Mouse (Mus musculus) brown adipose tissue, adult 24 weeks (tissue): ENCODE data around the gene Ctnnd2. TPM values are rescaled to one million over a fixed set of nuclear protein-coding genes. Genes with fewer than 3 reads are reported as not detected.

ENCODE experiments used
- H3K27ac ChIP-seq: fragments of 200-500 bp; replicated peaks from 2 replicates; pipeline ENCODE4 v1.5.1; 2012; ENCODE audit warnings: low read depth, mild to moderate bottlenecking, low read length
- H3K4me1 ChIP-seq: fragments of 200-500 bp; 2 replicates; pipeline ENCODE4 v1.6.1; 2012; ENCODE audit warnings: low read length, mixed read lengths; ENCODE audit not compliant: control insufficient read depth, insufficient read depth, insufficient read length
- H3K4me3 ChIP-seq: fragments of 200-500 bp; 2 replicates; pipeline ENCODE4 v1.5.1; 2012; ENCODE audit warnings: low read depth, mild to moderate bottlenecking, low read length, moderate library complexity; ENCODE audit not compliant: insufficient read depth
- polyA plus RNA-seq: library from polyadenylated mRNA; stranded (reverse); fragments of >200 nt; gene quantifications from 2 replicates; pipeline ENCODE4 v1.2.4, GENCODE M21; 2012; ENCODE audit not compliant: missing spikeins, insufficient read depth, insufficient read length

Ctnnd2 gene
- polyA plus RNA-seq, 1 experiment = not detected

GRCm38 (mm10) chr15:30306437-30306836, 134.0 kb downstream of the Ctnnd2 start:
- Histone ChIP-seq H3K4me3 (no peak overlapping the region), H3K4me1 (no peaks in the 10 kb centered on the region), H3K27ac (no peak overlapping the region)

DNA sequence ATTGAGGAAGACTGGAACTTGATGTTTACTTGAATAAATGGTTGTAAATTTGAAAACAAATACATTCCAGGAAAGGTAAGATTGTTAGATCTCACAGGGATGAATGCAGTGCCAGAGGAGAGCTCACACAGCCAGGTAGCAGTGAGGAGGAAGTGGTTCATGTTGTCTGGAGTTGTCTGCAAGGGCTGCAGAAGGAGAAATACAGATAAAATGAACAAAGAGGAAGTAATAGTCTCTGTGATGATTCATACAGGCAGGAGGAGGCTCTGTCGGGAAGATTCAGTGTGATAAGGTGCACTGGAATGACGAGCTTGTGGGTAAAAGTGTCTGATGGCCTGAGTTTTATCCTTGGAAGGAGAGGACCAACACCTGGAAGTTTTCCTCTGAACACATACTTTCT, 150.2 kb downstream of the Ctnnd2 start:
- Histone ChIP-seq H3K4me3 (no peak overlapping the region), H3K4me1 (no peaks in the 10 kb centered on the region), H3K27ac (no peak overlapping the region)

DNA sequence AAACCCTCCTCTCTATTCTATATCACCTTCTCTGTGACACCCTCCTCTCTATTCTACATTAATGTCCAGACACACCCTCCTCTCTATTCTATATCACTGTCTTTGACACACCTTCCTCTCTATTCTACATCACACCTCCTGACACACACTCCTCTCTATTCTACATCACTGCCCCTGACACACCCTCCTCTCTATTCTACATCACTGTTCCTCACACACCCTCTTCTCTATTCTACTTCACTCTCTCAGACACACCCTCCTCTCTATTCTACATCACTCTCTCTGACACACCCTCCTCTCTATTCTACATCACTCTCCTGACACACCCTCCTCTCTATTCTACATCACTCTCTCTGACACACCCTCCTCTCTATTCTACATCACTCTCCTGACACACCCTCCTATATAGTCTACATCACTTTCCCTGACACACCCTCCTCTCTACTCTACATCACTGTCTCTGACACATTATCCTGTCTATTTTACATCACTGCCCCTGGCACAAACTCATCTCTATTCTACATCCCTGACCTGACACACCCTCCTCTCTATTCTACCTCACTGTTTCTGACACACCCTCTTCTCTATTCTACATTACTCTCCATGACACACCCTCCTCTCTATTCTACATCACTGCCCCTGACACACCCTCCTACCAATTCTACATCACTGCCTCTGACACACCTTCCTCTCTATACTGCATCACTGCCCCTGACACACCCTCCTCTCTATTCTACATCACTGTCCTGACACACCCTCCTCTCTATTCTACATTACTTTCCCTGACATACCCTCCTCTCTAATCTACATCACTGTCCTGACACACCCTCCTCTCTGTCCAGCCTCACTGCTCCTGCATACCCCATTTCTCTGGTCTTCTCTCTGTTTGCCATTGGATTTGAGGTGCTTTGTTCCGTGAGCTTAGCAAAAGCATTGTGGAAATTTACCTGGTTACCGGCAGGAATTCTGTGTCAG, 161.2 kb downstream of the Ctnnd2 start:
- H3K27ac ChIP-seq = no peak overlapping the region
- H3K4me3 ChIP-seq = no peak overlapping the region
- H3K4me1 ChIP-seq = no peaks in the 10 kb centered on the region

DNA sequence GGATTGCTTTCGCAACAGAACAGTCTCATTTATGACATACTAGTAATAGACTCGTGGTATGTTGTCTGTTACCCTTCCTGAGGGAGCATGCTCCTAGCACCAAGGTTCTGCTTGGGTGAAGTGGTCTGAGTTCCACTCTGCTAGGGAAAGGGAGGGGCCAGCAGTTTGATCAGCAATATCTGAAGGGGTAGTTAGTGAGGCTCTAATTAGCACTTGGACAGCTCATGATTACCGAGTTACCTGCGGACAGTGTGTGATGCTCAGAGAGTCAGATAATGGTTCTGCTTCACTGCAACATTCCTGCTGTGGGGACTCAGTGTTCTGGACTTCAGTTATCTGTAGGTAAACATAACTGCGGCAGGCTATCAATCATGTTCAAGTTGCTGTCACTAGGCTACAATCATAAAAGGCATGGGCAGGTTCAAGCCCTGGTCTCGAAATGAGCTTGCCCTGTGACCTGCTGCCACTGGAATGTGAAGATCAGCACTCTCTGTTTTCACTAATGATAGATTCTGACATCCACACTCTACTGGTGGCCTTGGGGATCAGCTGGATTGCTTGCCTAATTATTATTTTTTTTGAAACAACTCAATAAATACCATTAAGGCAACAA, 166.3 kb downstream of the Ctnnd2 start:
- Histone ChIP-seq H3K27ac (no peak overlapping the region), H3K4me3 (no peak overlapping the region), H3K4me1 (no peaks in the 10 kb centered on the region)

DNA sequence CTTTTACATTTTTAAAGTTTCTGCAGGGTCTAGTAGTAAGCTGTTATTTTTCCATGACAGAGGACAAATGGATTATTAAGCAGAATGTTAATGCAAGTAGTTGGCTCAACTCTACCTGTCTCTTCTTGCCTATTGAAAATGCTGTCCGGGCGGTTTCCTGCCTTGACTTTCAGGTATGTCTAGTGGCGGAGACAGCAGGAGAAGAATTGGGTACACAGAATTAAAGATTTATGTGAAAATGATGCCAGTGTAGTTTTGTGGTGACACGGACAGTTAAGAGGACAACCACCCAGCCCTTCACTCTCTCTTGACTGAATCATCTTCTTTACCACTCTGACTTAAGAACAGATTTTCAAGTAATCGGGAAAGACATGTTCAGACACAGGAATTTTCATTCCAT, 173.4 kb downstream of the Ctnnd2 start:
- Histone ChIP-seq H3K27ac (no peak overlapping the region), H3K4me3 (no peak overlapping the region), H3K4me1 (no peaks in the 10 kb centered on the region)

DNA sequence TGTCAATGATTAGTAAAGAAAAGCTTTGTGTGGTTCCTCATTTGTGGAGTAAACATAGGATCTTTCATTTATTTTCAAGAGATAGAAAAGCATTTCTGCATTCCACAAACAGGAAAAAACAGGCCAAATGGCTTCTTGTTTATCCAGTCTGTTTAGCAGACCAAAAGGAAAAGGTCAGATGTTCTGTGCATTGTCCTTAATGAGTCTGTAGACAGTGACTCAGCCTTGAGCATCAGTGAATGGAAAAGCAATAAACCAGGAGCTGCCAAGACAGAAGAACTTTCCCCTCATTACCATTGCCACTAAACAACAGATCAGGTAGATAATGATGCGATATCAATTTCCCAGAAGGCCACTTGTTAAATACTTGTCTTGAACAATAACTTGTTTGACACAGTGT, 192.1 kb downstream of the Ctnnd2 start:
- Histone ChIP-seq H3K4me3 (no peak overlapping the region), H3K4me1 (no peaks in the 10 kb centered on the region), H3K27ac (no peak overlapping the region)

- no peak overlapping the region for H3K4me3 ChIP-seq
- H3K4me1 ChIP-seq = no peaks in the 10 kb centered on the region
- H3K27ac ChIP-seq = no peak overlapping the region
These were observed 197.6 kb downstream of the Ctnnd2 start for GRCm38 (mm10) chr15:30369997-30370396.

DNA sequence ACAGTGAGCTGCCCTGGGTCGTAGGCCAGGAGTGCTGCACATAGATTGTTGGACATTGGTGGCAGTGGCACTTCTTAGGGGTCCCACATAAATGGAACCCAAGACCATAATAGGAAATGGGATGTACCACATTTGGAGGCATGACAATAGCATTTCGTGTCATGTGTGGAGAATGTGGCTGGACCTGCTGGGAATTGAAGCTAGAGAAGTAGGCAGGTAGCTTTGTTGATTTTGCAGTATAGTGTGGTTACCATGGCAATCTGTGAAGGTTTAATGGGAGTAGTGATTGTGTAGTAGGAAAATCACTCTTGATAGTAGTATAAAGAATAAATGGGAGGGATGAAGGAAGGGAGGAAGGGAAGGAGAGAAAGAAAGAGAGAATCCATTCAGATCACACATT, 198.8 kb downstream of the Ctnnd2 start:
- no peak overlapping the region for H3K4me3 ChIP-seq
- H3K27ac ChIP-seq = no peak overlapping the region
- H3K4me1 ChIP-seq = no peaks in the 10 kb centered on the region

DNA sequence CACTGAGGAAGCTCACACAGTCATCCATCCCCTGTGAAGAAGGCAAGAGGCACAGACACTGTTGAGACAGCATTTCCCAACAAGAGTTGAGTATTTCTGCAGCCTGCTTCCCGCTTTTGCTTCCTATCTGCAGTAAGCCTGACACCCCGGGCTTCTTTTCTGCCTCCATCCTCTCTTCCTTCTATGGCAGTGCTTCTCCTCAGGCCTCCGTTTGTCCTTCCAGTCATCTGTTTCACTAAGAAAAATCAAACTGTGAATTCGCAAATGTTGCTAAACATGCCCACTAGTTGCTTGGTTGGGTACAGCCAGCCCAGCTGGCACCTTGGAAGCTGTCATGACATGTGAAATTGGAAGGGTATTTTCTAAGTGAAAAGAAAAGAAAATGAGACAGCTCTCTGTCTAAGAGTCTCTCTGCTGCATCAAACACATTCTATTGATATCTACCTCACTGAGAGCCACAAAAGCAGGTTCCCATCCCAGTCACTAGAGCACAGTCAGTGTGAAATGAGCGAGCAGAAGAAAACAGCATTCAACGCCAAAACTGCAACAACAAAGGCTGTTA, 201.3 kb downstream of the Ctnnd2 start:
- Histone ChIP-seq H3K4me1 (no peaks in the 10 kb centered on the region), H3K4me3 (no peak overlapping the region), H3K27ac (no peak overlapping the region)

DNA sequence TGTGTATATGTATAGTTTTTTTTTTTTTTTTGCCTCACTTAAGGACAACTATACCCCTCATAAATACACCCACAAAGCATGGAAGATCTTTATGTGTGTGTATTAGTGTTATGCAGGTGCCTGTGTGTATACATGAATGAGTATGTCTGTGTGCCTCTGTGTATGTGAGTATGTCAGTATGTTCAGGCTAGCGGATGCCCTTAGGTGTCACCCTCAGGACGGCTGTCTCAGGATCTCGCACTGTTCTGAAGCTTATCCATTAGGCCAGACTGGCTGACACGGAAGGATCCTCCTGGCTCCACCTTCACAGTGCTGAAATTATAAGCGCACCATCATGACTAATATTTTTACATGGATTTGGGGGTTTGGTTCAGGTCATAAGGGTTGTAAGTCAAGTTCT, 202.5 kb downstream of the Ctnnd2 start:
- H3K4me3 ChIP-seq = no peak overlapping the region
- no peaks in the 10 kb centered on the region for H3K4me1 ChIP-seq
- no peak overlapping the region for H3K27ac ChIP-seq

DNA sequence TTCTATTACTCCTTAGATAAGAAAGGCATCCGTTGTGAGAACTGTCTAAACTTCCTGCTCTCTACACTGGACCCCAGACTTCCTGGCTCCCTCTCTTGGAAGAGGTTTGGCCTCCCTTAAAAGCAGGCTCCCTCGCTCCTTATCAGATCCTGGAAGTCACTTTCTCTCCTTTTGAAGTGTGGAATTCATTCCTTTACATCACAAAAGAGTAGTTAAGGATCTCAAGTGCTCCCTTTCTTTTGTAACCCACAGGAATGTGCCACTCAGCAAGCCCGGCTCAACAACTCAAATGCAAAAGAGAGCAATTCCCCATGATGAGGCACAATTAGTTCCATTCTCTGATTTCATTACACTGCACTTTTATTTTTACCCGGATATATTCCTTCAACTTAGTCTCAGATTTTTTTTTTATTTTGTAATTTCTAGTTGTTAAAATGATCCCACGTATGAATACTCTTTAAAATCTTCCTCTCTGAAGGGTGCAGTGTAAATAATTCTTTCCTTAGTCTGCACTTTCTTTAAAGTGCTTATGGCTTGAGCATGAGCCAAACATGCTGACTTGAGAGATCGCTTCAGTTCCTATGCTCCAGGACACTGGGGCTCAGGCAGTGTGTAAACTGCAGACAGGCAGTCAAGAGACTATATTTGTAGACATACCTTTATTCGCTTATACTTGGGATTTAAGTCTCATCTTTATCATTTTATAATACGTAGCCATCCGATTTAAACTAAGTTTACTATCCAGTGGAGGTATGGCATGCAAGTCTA, 210.9 kb downstream of the Ctnnd2 start:
- no peak overlapping the region for H3K27ac ChIP-seq
- no peak overlapping the region for H3K4me3 ChIP-seq
- H3K4me1 ChIP-seq = no peaks in the 10 kb centered on the region

- Histone ChIP-seq H3K4me3 (no peak overlapping the region), H3K4me1 (no peaks in the 10 kb centered on the region), H3K27ac (no peak overlapping the region)
These were observed 212.0 kb downstream of the Ctnnd2 start for GRCm38 (mm10) chr15:30384386-30384785.

DNA sequence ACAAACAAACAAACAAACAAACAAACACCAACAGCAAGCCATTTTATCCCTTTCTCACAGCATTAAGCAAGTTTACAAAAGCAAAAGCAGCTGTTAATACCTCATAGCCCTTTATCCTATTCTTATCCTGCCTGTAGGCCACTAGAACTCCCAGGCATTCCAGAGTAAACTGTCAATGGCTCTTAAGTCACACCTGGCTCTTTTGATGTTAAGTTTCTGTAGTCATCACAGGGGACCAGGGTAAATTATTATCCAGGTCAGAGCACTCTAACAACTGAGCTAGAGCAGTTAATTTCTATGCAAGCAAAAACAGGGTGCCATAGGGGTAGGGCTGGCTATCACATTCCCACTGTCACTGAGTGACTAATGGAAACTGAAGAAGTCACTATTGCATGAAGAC, 214.1 kb downstream of the Ctnnd2 start:
- H3K27ac ChIP-seq = no peak overlapping the region

DNA sequence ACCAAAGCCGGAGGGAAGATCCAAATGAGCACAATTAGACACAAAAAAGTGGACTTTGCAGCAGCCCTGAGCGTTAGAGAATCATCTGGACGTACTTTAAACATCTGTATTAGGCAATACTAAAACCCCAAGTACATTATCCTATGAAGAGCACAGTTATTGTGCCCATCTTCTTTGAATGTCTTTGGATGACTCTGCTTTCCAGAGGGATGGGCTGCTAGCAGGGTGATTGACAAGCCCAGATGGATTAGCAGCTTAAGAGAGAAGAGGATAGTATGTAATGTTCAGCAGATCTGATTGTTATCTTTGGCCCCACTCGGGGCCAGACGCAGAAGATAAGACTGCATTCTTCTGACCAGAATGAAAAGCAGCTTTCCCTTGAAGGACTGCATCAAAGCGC, 214.9 kb downstream of the Ctnnd2 start:
- Histone ChIP-seq H3K4me1 (no peaks in the 10 kb centered on the region), H3K4me3 (no peak overlapping the region), H3K27ac (no peak overlapping the region)

More for the DNA sequence above, 214.1 kb downstream of the Ctnnd2 start:
- Histone ChIP-seq H3K4me3 (no peak overlapping the region), H3K4me1 (no peaks in the 10 kb centered on the region)

GRCm38 (mm10) chr15:30401111-30401510, 228.7 kb downstream of the Ctnnd2 start:
- no peak overlapping the region for H3K4me3 ChIP-seq
- no peak overlapping the region for H3K27ac ChIP-seq
- H3K4me1 ChIP-seq = no peaks in the 10 kb centered on the region
